Mouse (Mus musculus) megakaryocyte, embryonic 14.5 days (primary cell): ENCODE data around the gene Setd2. TPM values are rescaled to one million over a fixed set of nuclear protein-coding genes. Genes with fewer than 3 reads are reported as not detected.

Experiments used
- H3K27me3 ChIP-seq: replicated peaks from 2 replicates; pipeline ENCODE3; 2012; ENCODE audit warnings: inconsistent platforms
- H3K36me3 ChIP-seq: replicated peaks from 2 replicates; pipeline ENCODE3; 2012; ENCODE audit warnings: low read length, inconsistent platforms, mixed read lengths
- H3K4me1 ChIP-seq: 2 replicates; pipeline ENCODE4 v1.6.1; 2012; ENCODE audit warnings: inconsistent platforms
- H3K4me3 ChIP-seq: replicated peaks from 2 replicates; pipeline ENCODE3; 2012; ENCODE audit warnings: moderate library complexity, mild to moderate bottlenecking, inconsistent platforms
- H3K9me3 ChIP-seq: 2 replicates; pipeline ENCODE4 v1.6.1; 2012; ENCODE audit warnings: inconsistent platforms
- FLI1 ChIP-seq: IDR thresholded peaks from 2 replicates; pipeline ENCODE4 v1.6.1; 2012; ENCODE audit warnings: low read length, inconsistent platforms, mixed read lengths
- GATA1 ChIP-seq: IDR thresholded peaks from 3 replicates; pipeline ENCODE4 v1.6.1; 2012; ENCODE audit warnings: mixed read lengths, low read length, inconsistent platforms, borderline replicate concordance
- polyA plus RNA-seq: library from polyadenylated mRNA; stranded (reverse); fragments of >175 nt; gene quantifications from 2 replicates; pipeline ENCODE4 v1.2.3, GENCODE M21; 2012; ENCODE audit warnings: low replicate concordance; ENCODE audit not compliant: insufficient read depth

Setd2 gene
- polyA plus RNA-seq, 1 experiment = 4.6 TPM

GRCm38 (mm10) chr9:110653655-110654461 is 121.5 kb downstream of the Setd2 start, which contains the start of gene Nbeal2:
Gene Nbeal2, minus strand, starts transcription at chr9:110654161.
- TF ChIP-seq FLI1 (no peak), GATA1 (no peak)
- no peaks in the 10 kb centered on the region for H3K9me3 ChIP-seq
- H3K36me3 ChIP-seq = peaks cover 34% of the 10 kb centered on the region
- peaks cover 75% of the 10 kb centered on the region for H3K4me1 ChIP-seq
- H3K4me3 ChIP-seq = peak within 1 kb of the TSS; percentile 98
- H3K27me3 ChIP-seq = no peaks in the 10 kb centered on the region

- Histone ChIP-seq H3K4me3 (peak overlapping the region; percentile 98), H3K9me3 (no peaks in the 10 kb centered on the region), H3K4me1 (peaks cover 75% of the 10 kb centered on the region), H3K27me3 (no peaks in the 10 kb centered on the region), H3K36me3 (peaks cover 34% of the 10 kb centered on the region)
- TF ChIP-seq FLI1 (no peak), GATA1 (no peak)
These were observed 122.6 kb downstream of the Setd2 start for GRCm38 (mm10) chr9:110654726-110655650.

GRCm38 (mm10) chr9:110655651-110656007 is 123.2 kb downstream of the Setd2 start:
- H3K36me3 ChIP-seq = peaks cover 34% of the 10 kb centered on the region
- peaks cover 75% of the 10 kb centered on the region for H3K4me1 ChIP-seq
- TF ChIP-seq GATA1 (no peak), FLI1 (no peak)
- no peaks in the 10 kb centered on the region for H3K27me3 ChIP-seq
- no peaks in the 10 kb centered on the region for H3K9me3 ChIP-seq
- peak overlapping the region; percentile 95 for H3K4me3 ChIP-seq

- Histone ChIP-seq H3K4me1 (peaks cover 75% of the 10 kb centered on the region), H3K36me3 (peaks cover 30% of the 10 kb centered on the region), H3K9me3 (no peaks in the 10 kb centered on the region), H3K4me3 (peak within 1 kb of the TSS; percentile 98), H3K27me3 (no peaks in the 10 kb centered on the region)
- no peak for TF ChIP-seq GATA1
- 0 out of 2 replicates have a peak, but pooled peaks have one; percentile 21 for TF ChIP-seq FLI1
These were observed 124.1 kb downstream of the Setd2 start, which contains the start of gene Ccdc12 for GRCm38 (mm10) chr9:110656249-110657221. Gene Ccdc12, plus strand, starts transcription at chr9:110656503.

GRCm38 (mm10) chr9:110657474-110658078 is 125.2 kb downstream of the Setd2 start:
- H3K9me3 ChIP-seq = no peaks in the 10 kb centered on the region
- H3K4me1 ChIP-seq = peaks cover 75% of the 10 kb centered on the region
- TF ChIP-seq GATA1 = no peak
- no peak for TF ChIP-seq FLI1
- peaks cover 35% of the 10 kb centered on the region for H3K36me3 ChIP-seq
- H3K4me3 ChIP-seq = peak overlapping the region; percentile 95
- no peaks in the 10 kb centered on the region for H3K27me3 ChIP-seq

- H3K9me3 ChIP-seq = no peaks in the 10 kb centered on the region
- peaks cover 84% of the 10 kb centered on the region for H3K4me1 ChIP-seq
- H3K36me3 ChIP-seq = peaks cover 41% of the 10 kb centered on the region
- TF ChIP-seq GATA1 = no peak
- TF ChIP-seq FLI1 = no peak
- no peaks in the 10 kb centered on the region for H3K27me3 ChIP-seq
- H3K4me3 ChIP-seq = peak overlapping the region; percentile 85
These were observed 127.1 kb downstream of the Setd2 start for GRCm38 (mm10) chr9:110659521-110659920.

GRCm38 (mm10) chr9:110660208-110660607 is 127.8 kb downstream of the Setd2 start:
- H3K4me1 ChIP-seq = peaks cover 84% of the 10 kb centered on the region

GRCm38 (mm10) chr9:110660856-110661612 is 128.6 kb downstream of the Setd2 start:
- Histone ChIP-seq H3K4me3 (peak overlapping the region; percentile 64), H3K36me3 (peaks cover 44% of the 10 kb centered on the region), H3K4me1 (peaks cover 79% of the 10 kb centered on the region), H3K27me3 (no peaks in the 10 kb centered on the region), H3K9me3 (no peaks in the 10 kb centered on the region)
- TF ChIP-seq FLI1 (no peak), GATA1 (no peak)

More at GRCm38 (mm10) chr9:110660208-110660607, 127.8 kb downstream of the Setd2 start:
- H3K36me3 ChIP-seq = peaks cover 44% of the 10 kb centered on the region
- H3K4me3 ChIP-seq = peak overlapping the region; percentile 67
- TF ChIP-seq GATA1 (no peak), FLI1 (no peak)
- H3K9me3 ChIP-seq = no peaks in the 10 kb centered on the region
- no peaks in the 10 kb centered on the region for H3K27me3 ChIP-seq
